In the genomic region with DNA sequence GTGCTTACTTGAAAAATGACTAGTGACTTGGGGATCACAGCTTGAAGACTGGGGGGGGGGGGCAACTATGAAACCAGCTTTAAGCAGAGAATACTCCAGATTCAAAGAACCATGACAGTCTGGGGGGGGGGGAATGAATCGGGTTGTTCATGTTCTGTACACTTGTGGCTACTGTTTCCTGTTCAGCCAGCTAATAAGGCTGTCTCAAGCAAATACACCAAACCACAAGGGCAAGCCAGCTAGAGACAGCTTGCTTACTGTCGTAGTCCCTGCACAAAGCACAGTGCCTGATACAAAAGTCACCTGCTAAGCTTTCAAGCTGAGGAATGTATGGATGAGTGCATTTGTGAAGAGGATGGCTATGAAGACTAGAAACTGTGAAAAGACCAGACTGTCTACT, we compare ENCODE assay signal across 24 mouse cellular contexts. TPM values are rescaled to one million over a fixed set of nuclear protein-coding genes. Genes with fewer than 3 reads are reported as not detected.
DNase-seq lines count a peak whose midpoint lies in the region; ATAC-seq and TF ChIP-seq lines count a peak whose summit lies in the region.
"Had no signal": no experiment of that assay in that cellular context is flagged by ENCODE, and none has a peak within 500 bp of the region (broad histone marks: within the 10 kb centered on the region; RNA-seq: fewer than 3 reads in every experiment).

No protein-coding gene starts in this region.

- DNase-seq in 416B (ENCODE audit: low read depth) (peak; percentile 72), A20 (ENCODE audit: low read depth, low spot score) (peak; percentile 56)
- DNase-seq in spleen, adult 18-20 months = no peak
- DNase-seq in midbrain, embryonic 10.5 days (ENCODE audit: low spot score) = no peak
- no peak for DNase-seq in stomach, postnatal 0 days (ENCODE audit: low spot score)
- DNase-seq: adrenal gland, adult 8-10 months; adrenal gland, postnatal 14 days; adrenal gland, postnatal 36 days; cerebellum, adult 11-12 months; cerebellum, adult 2 months; cerebellum, adult 9-11 months; cerebellum, postnatal 14 days; cerebellum, postnatal 36 days; forebrain, postnatal 0 days had no signal

- no peak overlapping the region for H3K9ac ChIP-seq in kidney, embryonic 16.5 days (replicated peaks; ENCODE audit: low read length)
- H3K9ac ChIP-seq in stomach, postnatal 0 days (ENCODE audit: low read length) = no peak overlapping the region
- H3K9ac ChIP-seq: embryonic facial prominence, embryonic 12.5 days; forebrain, embryonic 13.5 days; forebrain, embryonic 15.5 days; forebrain, postnatal 0 days had no signal

- TF ChIP-seq CTCF in stomach, postnatal 0 days (IDR thresholded peaks at IDR 0.05; ENCODE audit: low read depth) = no peak

- H3K27me3 ChIP-seq in kidney, embryonic 16.5 days (ENCODE audit: insufficient read depth, low read length) = peaks cover 30% of the 10 kb centered on the region; the same call in 1 of the 2 replicates
- peaks cover 98% of the 10 kb centered on the region for H3K27me3 ChIP-seq in midbrain, embryonic 10.5 days (ENCODE audit: low read depth, poor library complexity, severe bottlenecking)
- no peaks in the 10 kb centered on the region for H3K27me3 ChIP-seq in stomach, postnatal 0 days (ENCODE audit: control insufficient read depth, insufficient read depth, low read length)

- H3K27ac ChIP-seq in kidney, embryonic 16.5 days (ENCODE audit: low read length) = no peak overlapping the region
- H3K27ac ChIP-seq in midbrain, embryonic 10.5 days (replicated peaks) = no peak overlapping the region
- no peak overlapping the region for H3K27ac ChIP-seq in stomach, postnatal 0 days (replicated peaks)
- H3K27ac ChIP-seq: embryonic facial prominence, embryonic 10.5 days; embryonic facial prominence, embryonic 12.5 days; forebrain, embryonic 13.5 days; forebrain, embryonic 15.5 days had no signal

- ATAC-seq in common myeloid progenitor, adult 5-6 weeks (replicated peaks; ENCODE audit: low read depth, poor library complexity, severe bottlenecking) = peak; percentile 80
- 0 out of 2 replicates have a peak, but pooled peaks have one; percentile 46 for ATAC-seq in megakaryocyte progenitor cell, adult 5-6 weeks (replicated peaks; ENCODE audit: poor library complexity)
- ATAC-seq in kidney, embryonic 16.5 days (ENCODE audit: low FRiP score, low TSS enrichment) = no peak
- ATAC-seq in stomach, postnatal 0 days (ENCODE audit: low FRiP score, low TSS enrichment) = no peak
- ATAC-seq: activated CD4-positive, CD25-positive, alpha-beta regulatory T cell, adult 4 months; forebrain, embryonic 13.5 days; forebrain, embryonic 15.5 days; forebrain, postnatal 0 days; Patski had no signal

- no peak overlapping the region for H3K4me3 ChIP-seq in kidney, embryonic 16.5 days (ENCODE audit: low read length)
- H3K4me3 ChIP-seq in midbrain, embryonic 10.5 days = no peak overlapping the region
- H3K4me3 ChIP-seq in stomach, postnatal 0 days (ENCODE audit: low read depth, low read length) = no peak overlapping the region
- H3K4me3 ChIP-seq: embryonic facial prominence, embryonic 10.5 days; embryonic facial prominence, embryonic 12.5 days; forebrain, embryonic 13.5 days; forebrain, embryonic 15.5 days had no signal

- peaks cover 4% of the 10 kb centered on the region; the same call in 1 of the 2 replicates for H3K36me3 ChIP-seq in kidney, embryonic 16.5 days (ENCODE audit: insufficient read depth, low read length)
- peaks cover 35% of the 10 kb centered on the region for H3K36me3 ChIP-seq in midbrain, embryonic 10.5 days
- no peaks in the 10 kb centered on the region for H3K36me3 ChIP-seq in stomach, postnatal 0 days (ENCODE audit: control insufficient read depth, insufficient read depth, low read length)

- TF ChIP-seq EP300 in stomach, postnatal 0 days (optimal IDR thresholded peaks at IDR 0.05) = no peak

- no peaks in the 10 kb centered on the region for H3K9me3 ChIP-seq in kidney, embryonic 16.5 days (ENCODE audit: low read length)
- H3K9me3 ChIP-seq in midbrain, embryonic 10.5 days (replicated peaks) = no peaks in the 10 kb centered on the region
- H3K9me3 ChIP-seq in stomach, postnatal 0 days (ENCODE audit: control insufficient read depth, low read length) = no peaks in the 10 kb centered on the region
- H3K9me3 ChIP-seq: embryonic facial prominence, embryonic 10.5 days; embryonic facial prominence, embryonic 12.5 days; forebrain, embryonic 13.5 days; forebrain, embryonic 15.5 days; G1E had no signal

- 77% methylated on average over 2 of the region's 2 CpGs for WGBS in kidney, embryonic 16.5 days
- 73% methylated on average over 2 of the region's 2 CpGs for WGBS in midbrain, embryonic 10.5 days
- WGBS in stomach, postnatal 0 days = 86% methylated on average over 2 of the region's 2 CpGs

- H3K4me2 ChIP-seq in kidney, embryonic 16.5 days (replicated peaks; ENCODE audit: low read depth, low read length) = no peak overlapping the region
- H3K4me2 ChIP-seq in stomach, postnatal 0 days (replicated peaks; ENCODE audit: low read depth) = no peak overlapping the region
- H3K4me2 ChIP-seq: embryonic facial prominence, embryonic 12.5 days; forebrain, embryonic 13.5 days; forebrain, embryonic 15.5 days had no signal

- H3K4me1 ChIP-seq in kidney, embryonic 16.5 days (ENCODE audit: insufficient read depth, low read length) = no peaks in the 10 kb centered on the region
- H3K4me1 ChIP-seq in midbrain, embryonic 10.5 days = no peaks in the 10 kb centered on the region
- H3K4me1 ChIP-seq in stomach, postnatal 0 days (replicated peaks; ENCODE audit: control insufficient read depth, insufficient read depth) = no peaks in the 10 kb centered on the region
- H3K4me1 ChIP-seq: embryonic facial prominence, embryonic 10.5 days; embryonic facial prominence, embryonic 12.5 days; forebrain, embryonic 13.5 days; forebrain, embryonic 15.5 days had no signal

RNA-seq across cellular contexts. Expression of gene Smc1a, which starts 49.4 kb away (rescaled TPM):
- 293 and 367 TPM in 2 replicates for total RNA-seq in common myeloid progenitor, adult 5-6 weeks (2017)
- total RNA-seq in megakaryocyte progenitor cell, adult 5-6 weeks (2015) = 121 and 125 TPM in 2 replicates
- 264 and 317 TPM in 2 replicates for total RNA-seq in megakaryocyte progenitor cell, adult 5-6 weeks (2017)
- 109 and 123 TPM in 2 replicates for polyA plus RNA-seq in kidney, embryonic 16.5 days (2015; fragmentation: Nextera tagmentation; extraction: Ambion mirVana)
- polyA plus RNA-seq in midbrain, embryonic 10.5 days (2016; fragmentation: Nextera tagmentation; extraction: Ambion mirVana) = 108 and 120 TPM in 2 replicates
- 34.3 and 34.9 TPM in 2 replicates for polyA plus RNA-seq in stomach, postnatal 0 days (2015; fragmentation: Nextera tagmentation; extraction: Ambion mirVana)

RNA-seq across cellular contexts. Expression of gene Ribc1, which starts 49.6 kb away (rescaled TPM):
- 1.2 and 1.6 TPM in 2 replicates for total RNA-seq in common myeloid progenitor, adult 5-6 weeks (2017)
- total RNA-seq in megakaryocyte progenitor cell, adult 5-6 weeks (2015) = 1.6 and 2.9 TPM in 2 replicates
- total RNA-seq in megakaryocyte progenitor cell, adult 5-6 weeks (2017) = 3.0 and 3.3 TPM in 2 replicates
- polyA plus RNA-seq in kidney, embryonic 16.5 days (2015; fragmentation: Nextera tagmentation; extraction: Ambion mirVana) = 3.4 and 4.0 TPM in 2 replicates
- polyA plus RNA-seq in midbrain, embryonic 10.5 days (2016; fragmentation: Nextera tagmentation; extraction: Ambion mirVana) = 5.9 and 6.3 TPM in 2 replicates
- 1.4 and 1.7 TPM in 2 replicates for polyA plus RNA-seq in stomach, postnatal 0 days (2015; fragmentation: Nextera tagmentation; extraction: Ambion mirVana)

Comparison
In these comparisons a context has a peak if more than half of its experiments do, and no peak if none do; other contexts are left out.
1. DNase-seq: peak in 416B (single experiment) and A20 (single experiment); none in spleen, adult 18-20 months (0 of 2), midbrain, embryonic 10.5 days (single experiment) and stomach, postnatal 0 days (single experiment).
2. ATAC-seq: peak in common myeloid progenitor, adult 5-6 weeks (single experiment) and megakaryocyte progenitor cell, adult 5-6 weeks (single experiment); none in kidney, embryonic 16.5 days (single experiment) and stomach, postnatal 0 days (single experiment).